Mouse (Mus musculus) lung, postnatal 14 days (tissue): ENCODE results near the gene Tcf20.

ENCODE experiments used
- DNase-seq: peaks from one replicate; pipeline ENCODE4 v3.0.0; 2021

Tcf20 gene

GRCm38 (mm10) chr15:82922052-82922451 lies 65.6 kb downstream of the Tcf20 start:
- DNase-seq: peak; percentile 92

- no peak for DNase-seq
Observed at GRCm38 (mm10) chr15:82921559-82921958, 66.1 kb downstream of the Tcf20 start.

- DNase-seq: peak; percentile 78
Observed at GRCm38 (mm10) chr15:82920895-82921515, 66.7 kb downstream of the Tcf20 start.

- no peak for DNase-seq
Observed at GRCm38 (mm10) chr15:82917965-82918364, 69.7 kb downstream of the Tcf20 start.

GRCm38 (mm10) chr15:82917207-82917844 lies 70.3 kb downstream of the Tcf20 start:
- no peak for DNase-seq

GRCm38 (mm10) chr15:82914455-82914854 lies 73.2 kb downstream of the Tcf20 start:
- DNase-seq: no peak

- DNase-seq: no peak
Observed at GRCm38 (mm10) chr15:82911965-82912337, 75.7 kb downstream of the Tcf20 start.

- DNase-seq: no peak
Observed at GRCm38 (mm10) chr15:82911001-82911964, 76.4 kb downstream of the Tcf20 start.

- DNase-seq: no peak
Observed at GRCm38 (mm10) chr15:82910596-82910995, 77.1 kb downstream of the Tcf20 start.

- DNase-seq: no peak
Observed at GRCm38 (mm10) chr15:82909791-82910190, 77.9 kb downstream of the Tcf20 start.

- DNase-seq: no peak
Observed at GRCm38 (mm10) chr15:82908521-82908920, 79.2 kb downstream of the Tcf20 start.

- DNase-seq: no peak
Observed at GRCm38 (mm10) chr15:82907306-82907705, 80.4 kb downstream of the Tcf20 start.

- DNase-seq: no peak
Observed at GRCm38 (mm10) chr15:82906574-82907061, 81.1 kb downstream of the Tcf20 start.

- DNase-seq: no peak
Observed at GRCm38 (mm10) chr15:82905431-82906395, 82.0 kb downstream of the Tcf20 start.

- no peak for DNase-seq
Observed at GRCm38 (mm10) chr15:82904526-82904925, 83.1 kb downstream of the Tcf20 start.

GRCm38 (mm10) chr15:82902521-82902920 lies 85.2 kb downstream of the Tcf20 start:
- DNase-seq: no peak

GRCm38 (mm10) chr15:82901306-82901705 lies 86.4 kb downstream of the Tcf20 start:
- DNase-seq: no peak

GRCm38 (mm10) chr15:82900331-82900730 lies 87.3 kb downstream of the Tcf20 start:
- DNase-seq: no peak

- peak; percentile 87 for DNase-seq
Observed at GRCm38 (mm10) chr15:82899676-82900301, 87.9 kb downstream of the Tcf20 start.

GRCm38 (mm10) chr15:82898740-82899675 lies 88.7 kb downstream of the Tcf20 start:
- DNase-seq: peak; percentile 50
